Mouse (Mus musculus): ENCODE measurements around the gene Cuzd1.
A peak's percentile ranks its signal among the peaks of the same experiment; 100 is the strongest.

DNA sequence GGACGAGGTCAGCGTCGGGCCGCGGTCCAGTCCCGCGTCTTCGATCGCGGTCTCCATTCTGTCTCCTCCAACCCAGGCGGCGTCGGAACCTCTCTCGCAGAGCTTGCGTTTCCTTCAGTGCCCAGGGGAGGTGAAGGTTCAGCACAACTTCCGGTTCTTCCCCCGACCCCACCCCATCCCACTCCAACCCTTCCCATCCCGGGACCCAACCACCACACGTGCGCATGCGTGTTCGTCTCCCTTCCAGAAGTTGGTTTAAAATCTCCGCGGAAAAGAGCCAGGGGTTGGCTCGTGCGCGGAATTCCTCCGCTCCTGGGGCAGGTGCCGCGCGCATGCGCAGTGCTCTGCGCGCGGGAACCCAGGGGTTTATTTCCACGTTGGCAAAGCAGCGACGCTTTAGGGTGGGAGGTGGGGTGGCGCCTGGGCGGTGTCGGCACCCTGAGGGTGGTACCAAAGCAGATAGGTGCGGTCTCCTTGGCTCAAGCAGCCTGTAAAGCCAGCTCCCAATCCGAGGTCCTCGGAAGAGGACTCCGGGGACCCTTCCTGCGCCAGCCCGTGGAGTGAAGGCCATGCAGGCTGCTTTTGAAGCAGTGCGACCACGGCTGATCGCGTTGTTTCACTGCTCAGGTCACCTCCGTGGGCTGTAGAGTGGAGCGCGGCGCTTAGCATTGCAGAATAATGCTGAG lies 40.7 kb upstream of the Cuzd1 start, which contains the start of gene 2310057M21Rik:
- TF ChIP-seq ZNF384 (IDR thresholded peaks at IDR 0.05; ENCODE audit: low read depth, low read length) (no peak), HCFC1 (IDR thresholded peaks at IDR 0.05; ENCODE audit: borderline replicate concordance, insufficient read depth, low read length) (peak; percentile 81), MAFK (IDR thresholded peaks at IDR 0.05; ENCODE audit: insufficient read depth, low read depth, low read length) (no peak), ZC3H11A (IDR thresholded peaks at IDR 0.05; ENCODE audit: borderline replicate concordance, low read depth, low read length) (no peak)

Measured in ES-E14 (cell line).